9 mouse cellular contexts compared by ENCODE assay signal in genomic region chr11:87664521-87664920, GRCm38 (mm10). TPM values are rescaled to one million over a fixed set of nuclear protein-coding genes. Genes with fewer than 3 reads are reported as not detected.
A peak's percentile ranks its signal among the peaks of the same experiment; 100 is the strongest.
DNase-seq lines count a peak whose midpoint lies in the region; ATAC-seq and TF ChIP-seq lines count a peak whose summit lies in the region.
"Had no signal": no experiment of that assay in that cellular context is flagged by ENCODE, and none has a peak within 500 bp of the region (broad histone marks: within the 10 kb centered on the region; RNA-seq: fewer than 3 reads in every experiment).

No protein-coding gene starts in this region.

- no peak for ATAC-seq in liver, embryonic 14.5 days (ENCODE audit: insufficient read depth)

- DNase-seq in kidney, adult 9 months: peak; percentile 18
- DNase-seq in kidney, postnatal 10 days: no peak
- peak; percentile 74 for DNase-seq in MEL (ENCODE audit: low read depth, low spot score)
- DNase-seq in embryonic facial prominence, embryonic 10.5 days (ENCODE audit: low spot score): no peak
- no peak for DNase-seq in liver, embryonic 14.5 days (ENCODE audit: low read depth in 3 of 3, low spot score in 3 of 3)
- no peak for DNase-seq in gastrocnemius, adult 8-10 months (ENCODE audit: low spot score in 2 of 2)
- DNase-seq in yolk sac, embryonic 10.5 days (ENCODE audit: low spot score): no peak

- no peak for TF ChIP-seq RAD21 in MEL (IDR thresholded peaks at IDR 0.05; ENCODE audit: low read depth, low read length)

- H3K4me1 ChIP-seq in MEL (ENCODE audit: control insufficient read depth in 1 of 2, insufficient read depth in 2 of 2, low read length in 2 of 2): peaks cover 3 to 7% of the 10 kb centered on the region in 2 experiments; a peak in 3 of 4 replicates
- peaks cover 6% of the 10 kb centered on the region; the same call in 1 of the 2 replicates for H3K4me1 ChIP-seq in embryonic facial prominence, embryonic 10.5 days
- peaks cover 0 to 8% of the 10 kb centered on the region in 2 experiments; a peak in 1 of 4 replicates for H3K4me1 ChIP-seq in liver, embryonic 14.5 days (replicated peaks; ENCODE audit: control insufficient read depth in 2 of 2, insufficient read depth in 2 of 2, low read length in 1 of 2)
- H3K4me1 ChIP-seq: neural tube, embryonic 12.5 days had no signal

- peaks cover 0 to 16% of the 10 kb centered on the region in 2 experiments; a peak in 2 of 4 replicates for H3K36me3 ChIP-seq in MEL (ENCODE audit: control insufficient read depth in 1 of 2, insufficient read depth in 2 of 2, low read length in 2 of 2)
- H3K36me3 ChIP-seq in embryonic facial prominence, embryonic 10.5 days (replicated peaks): no peaks in the 10 kb centered on the region
- H3K36me3 ChIP-seq in liver, embryonic 14.5 days (replicated peaks; ENCODE audit: control insufficient read depth, insufficient read depth, low read depth): no peaks in the 10 kb centered on the region
- H3K36me3 ChIP-seq: heart, embryonic 10.5 days; neural tube, embryonic 12.5 days had no signal

- peak overlapping the region; percentile 65 for H3K9ac ChIP-seq in MEL (ENCODE audit: control insufficient read depth, low read depth, low read length, poor library complexity, severe bottlenecking)
- H3K9ac ChIP-seq in liver, embryonic 14.5 days (replicated peaks): peak overlapping the region; percentile 2; the same call in 1 of the 2 replicates
- H3K9ac ChIP-seq: neural tube, embryonic 12.5 days had no signal

- peak; percentile 41 to 61; a peak in 1 of 4 replicates for TF ChIP-seq POLR2A in MEL (IDR thresholded peaks at IDR 0.05; ENCODE audit: control insufficient read depth in 1 of 2, insufficient read depth in 1 of 2, low read depth in 1 of 2, low read length in 2 of 2, poor library complexity in 1 of 2)

- H3K27ac ChIP-seq in MEL (ENCODE audit: control insufficient read depth, low read depth, low read length): peak overlapping the region; percentile 57
- H3K27ac ChIP-seq in embryonic facial prominence, embryonic 10.5 days (replicated peaks): no peak overlapping the region
- no peak overlapping the region for H3K27ac ChIP-seq in liver, embryonic 14.5 days
- H3K27ac ChIP-seq: heart, embryonic 10.5 days; neural tube, embryonic 12.5 days had no signal

- WGBS in embryonic facial prominence, embryonic 10.5 days: 80% methylated on average over 12 of the region's 12 CpGs
- 70% methylated on average over 12 of the region's 12 CpGs for whole genome bisulfite sequencing in liver, embryonic 14.5 days (ENCODE audit: insufficient replicate concordance)

- no peak for TF ChIP-seq EP300 in MEL (IDR thresholded peaks at IDR 0.05; ENCODE audit: low read depth in 1 of 2, low read length in 2 of 2)
- TF ChIP-seq EP300 in liver, embryonic 14.5 days (IDR thresholded peaks at IDR 0.05; ENCODE audit: low read depth): no peak

- H3K4me2 ChIP-seq in liver, embryonic 14.5 days (ENCODE audit: low read depth): peak overlapping the region; percentile 31; the same call in 1 of the 2 replicates
- H3K4me2 ChIP-seq: neural tube, embryonic 12.5 days had no signal

- TF ChIP-seq CTCF in MEL (IDR thresholded peaks at IDR 0.05 in 2 of 3, conservative IDR thresholded peaks at IDR 0.05 in 1 of 3; ENCODE audit: control insufficient read depth in 1 of 3, insufficient read depth in 1 of 3, low read depth in 2 of 3, low read length in 3 of 3, poor library complexity in 1 of 3, severe bottlenecking in 1 of 3): no peak
- no peak for TF ChIP-seq CTCF in liver, embryonic 14.5 days (IDR thresholded peaks at IDR 0.05; ENCODE audit: low read depth)

- H3K27me3 ChIP-seq in MEL (ENCODE audit: control insufficient read depth in 1 of 2, insufficient read depth in 2 of 2, low read length in 2 of 2): peaks cover 6 to 11% of the 10 kb centered on the region in 2 experiments
- H3K27me3 ChIP-seq in embryonic facial prominence, embryonic 10.5 days (replicated peaks; ENCODE audit: low read depth, poor library complexity, severe bottlenecking): peaks cover 24% of the 10 kb centered on the region
- H3K27me3 ChIP-seq in liver, embryonic 14.5 days (ENCODE audit: control insufficient read depth, insufficient read depth, low read length): no peaks in the 10 kb centered on the region

- no peaks in the 10 kb centered on the region for H3K9me3 ChIP-seq in MEL (replicated peaks; ENCODE audit: insufficient read depth, low read length)
- H3K9me3 ChIP-seq in embryonic facial prominence, embryonic 10.5 days: no peaks in the 10 kb centered on the region
- H3K9me3 ChIP-seq in liver, embryonic 14.5 days (ENCODE audit: control insufficient read depth, low read length): no peaks in the 10 kb centered on the region
- H3K9me3 ChIP-seq: heart, embryonic 10.5 days; neural tube, embryonic 12.5 days had no signal

- H3K4me3 ChIP-seq in MEL (ENCODE audit: control insufficient read depth in 1 of 2, insufficient read depth in 1 of 2, low read depth in 2 of 2, low read length in 2 of 2): peak overlapping the region; percentile 59 to 64
- peak overlapping the region; percentile 55 for H3K4me3 ChIP-seq in embryonic facial prominence, embryonic 10.5 days
- peak overlapping the region; percentile 38 to 57 for H3K4me3 ChIP-seq in liver, embryonic 14.5 days (ENCODE audit: insufficient read depth in 1 of 2, low read depth in 2 of 2, low read length in 2 of 2)
- H3K4me3 ChIP-seq: neural tube, embryonic 12.5 days had no signal

- peaks cover 18% of the 10 kb centered on the region for H3K79me2 ChIP-seq in MEL (ENCODE audit: control insufficient read depth, insufficient read depth, low read length, poor library complexity)

TF ChIP-seq in MEL, 35 proteins besides CTCF, POLR2A, EP300 and RAD21:
- TF ChIP-seq MAX (IDR thresholded peaks at IDR 0.05; ENCODE audit: low read length) (peak; percentile 32; the same call in 1 of the 2 replicates), SMC3 (IDR thresholded peaks at IDR 0.05; ENCODE audit: low read depth, low read length) (peak; percentile 6; the same call in 1 of the 2 replicates), TBP (IDR thresholded peaks at IDR 0.05; ENCODE audit: low read depth, low read length) (peak; percentile 56; the same call in 1 of the 2 replicates), NELFE (IDR thresholded peaks at IDR 0.05; ENCODE audit: low read depth, low read length) (peak; percentile 44), ZMIZ1 (IDR thresholded peaks at IDR 0.05; ENCODE audit: low read depth, low read length) (no peak)

RNA-seq across cellular contexts. Expression of gene Rnf43, which starts 2.0 kb away (rescaled TPM):
- total RNA-seq in MEL (2012; rRNA removed): 12.9 and 17.3 TPM in 2 replicates
- 10 to 100 TPM in 1 of 2 experiments, not detected in 1; 14.6 TPM for polyA plus RNA-seq in MEL (2012; ENCODE audit: insufficient read depth in 1 of 2, insufficient read length in 2 of 2, low read depth in 1 of 2, low replicate concordance in 2 of 2, missing spikeins in 1 of 2)
- 3.2 and 3.3 TPM in 2 replicates for polyA plus RNA-seq in embryonic facial prominence, embryonic 10.5 days (2016; fragmentation: Nextera tagmentation; extraction: Ambion mirVana)
- polyA plus RNA-seq in liver, embryonic 14.5 days (2012; rRNA removed): 3.5 and 4.2 TPM in 2 replicates
- polyA plus RNA-seq in liver, embryonic 14.5 days (2014; fragmentation: Nextera tagmentation; extraction: Ambion mirVana): 4.5 and 5.0 TPM in 2 replicates
- 1 to 10 TPM in 3 of 4 experiments, under 1 TPM in 1; 0.92 to 1.7 (median 1.6) TPM for total RNA-seq in gastrocnemius, adult 8-10 months (2022)

RNA-seq across cellular contexts. Expression of gene Hsf5, which starts 47.6 kb away (rescaled TPM):
- not detected in 2 replicates for total RNA-seq in MEL (2012; rRNA removed)
- under 1 TPM in 1 of 2 experiments, not detected in 1; 0.03 TPM for polyA plus RNA-seq in MEL (2012; ENCODE audit: insufficient read depth in 1 of 2, insufficient read length in 2 of 2, low read depth in 1 of 2, low replicate concordance in 2 of 2, missing spikeins in 1 of 2)
- 0.27 and 0.41 TPM in 2 replicates for polyA plus RNA-seq in embryonic facial prominence, embryonic 10.5 days (2016; fragmentation: Nextera tagmentation; extraction: Ambion mirVana)
- polyA plus RNA-seq in liver, embryonic 14.5 days (2012; rRNA removed): 0.02 TPM in 1 of 2 replicates, not detected in the other
- polyA plus RNA-seq in liver, embryonic 14.5 days (2014; fragmentation: Nextera tagmentation; extraction: Ambion mirVana): not detected in 2 replicates
- under 1 TPM in 1 of 4 experiments, not detected in 3; 0.09 TPM for total RNA-seq in gastrocnemius, adult 8-10 months (2022)

Comparison
In these comparisons a context has a peak if more than half of its experiments do, and no peak if none do; other contexts are left out.
1. DNase-seq: peak in kidney, adult 9 months (single experiment) and MEL (single experiment); none in kidney, postnatal 10 days (single experiment), embryonic facial prominence, embryonic 10.5 days (single experiment), liver, embryonic 14.5 days (0 of 3), gastrocnemius, adult 8-10 months (0 of 2) and yolk sac, embryonic 10.5 days (single experiment).
2. Peak in every context shown above with its lines, with median percentiles within 50 percentile points of each other: H3K4me3 ChIP-seq.